Mouse (Mus musculus) limb, embryonic 13.5 days (tissue): Measurements from ENCODE around the gene Usp53. TPM values are rescaled to one million over a fixed set of nuclear protein-coding genes. Genes with fewer than 3 reads are reported as not detected.

Source experiments
- ATAC-seq: fragments of 200-750 bp; cut with Nextera tagmentation; 2 replicates; pipeline ENCODE4 v1.8.0; 2017; ENCODE audit warnings: low read depth, moderate number of reproducible peaks, moderate TSS enrichment; ENCODE audit not compliant: low FRiP score
- H3K27ac ChIP-seq: fragments of 300-500 bp; sonication (generic); 2 replicates; pipeline ENCODE4 v1.5.1; 2015; ENCODE audit warnings: inconsistent platforms, mild to moderate bottlenecking, moderate library complexity
- H3K27me3 ChIP-seq: fragments of 300-500 bp; sonication (generic); 2 replicates; pipeline ENCODE4 v1.6.1; 2015; ENCODE audit warnings: mild to moderate bottlenecking, inconsistent platforms
- H3K36me3 ChIP-seq: fragments of 300-500 bp; sonication (generic); 2 replicates; pipeline ENCODE4 v1.6.1; 2015; ENCODE audit warnings: inconsistent platforms, mild to moderate bottlenecking, moderate library complexity
- H3K4me1 ChIP-seq: fragments of 300-500 bp; sonication (generic); 2 replicates; pipeline ENCODE4 v1.6.1; 2015; ENCODE audit warnings: inconsistent platforms
- H3K4me2 ChIP-seq: fragments of 300-500 bp; sonication (generic); replicated peaks from 2 replicates; pipeline ENCODE4 v1.6.1; 2015; ENCODE audit warnings: inconsistent platforms, mild to moderate bottlenecking, moderate library complexity
- H3K4me3 ChIP-seq: fragments of 300-500 bp; sonication (generic); 2 replicates; pipeline ENCODE4 v1.5.1; 2015; ENCODE audit warnings: moderate library complexity, mild to moderate bottlenecking, inconsistent platforms
- H3K9ac ChIP-seq: fragments of 300-500 bp; sonication (generic); 2 replicates; pipeline ENCODE4 v1.6.1; 2015; ENCODE audit warnings: mild to moderate bottlenecking, inconsistent platforms
- H3K9me3 ChIP-seq: fragments of 300-500 bp; sonication (generic); 2 replicates; pipeline ENCODE4 v1.6.1; 2016; ENCODE audit warnings: inconsistent platforms
- WGBS: fragments of 180-500 bp; shearing (Covaris S2); methylation state at CpG from one replicate; pipeline ENCODE4 v1.1.7; 2015; 5-methylcytosine and 5-hydroxymethylcytosine counted together
- polyA plus RNA-seq: library from polyadenylated mRNA; unstranded; fragments of >200 nt; fragmentation: Nextera tagmentation; extraction: Ambion mirVana; gene quantifications from 2 replicates; pipeline ENCODE4 v1.2.1, GENCODE M21; 2015

The Usp53 gene
- polyA plus RNA-seq, 1 experiment from 2014 or later: 6.7 TPM

DNA sequence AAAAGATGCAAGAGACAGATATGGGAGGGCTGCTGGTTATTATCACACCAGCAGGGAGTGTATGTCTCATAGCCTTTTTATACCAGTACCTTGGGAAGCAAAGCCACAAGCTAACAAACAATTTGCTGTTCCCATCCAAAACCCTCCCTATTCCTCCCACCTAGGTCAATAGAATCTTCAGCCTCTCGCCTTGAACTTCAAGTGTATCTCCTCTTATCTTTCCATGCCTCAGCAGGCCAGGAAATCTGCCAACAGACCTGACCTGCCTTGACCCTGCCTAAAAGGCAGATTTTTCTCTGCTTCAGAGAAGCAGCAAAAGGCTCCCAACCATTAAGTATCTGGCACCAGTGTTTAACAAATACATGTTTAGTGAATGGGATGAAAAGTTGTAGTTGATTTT lies 2.1 kb upstream of the Usp53 start:
- WGBS: 65% methylated on average over 1 of the region's 1 CpGs
- Histone ChIP-seq H3K27ac (no peak overlapping the region), H3K9me3 (no peaks in the 10 kb centered on the region), H3K9ac (no peak overlapping the region), H3K4me1 (peaks cover 10% of the 10 kb centered on the region), H3K4me2 (no peak overlapping the region), H3K36me3 (no peaks in the 10 kb centered on the region), H3K4me3 (no peak overlapping the region), H3K27me3 (no peaks in the 10 kb centered on the region)
- ATAC-seq: no peak

- Histone ChIP-seq H3K27ac (peak overlapping the region; percentile 91; the same call in 1 of the 2 replicates), H3K27me3 (no peaks in the 10 kb centered on the region), H3K36me3 (no peaks in the 10 kb centered on the region), H3K4me2 (peak overlapping the region; percentile 75), H3K9me3 (no peaks in the 10 kb centered on the region), H3K9ac (peak overlapping the region; percentile 91), H3K4me1 (peaks cover 10% of the 10 kb centered on the region), H3K4me3 (peak overlapping the region; percentile 87)
- no peak for ATAC-seq
- WGBS: 12% methylated on average over 13 of the region's 13 CpGs
These were observed 1.1 kb upstream of the Usp53 start for GRCm38 (mm10) chr3:122985183-122985944.

GRCm38 (mm10) chr3:122983849-122984248 lies 461 bp downstream of the Usp53 start:
- Histone ChIP-seq H3K4me3 (peak overlapping the region; percentile 87), H3K27ac (peak overlapping the region; percentile 88), H3K9me3 (no peaks in the 10 kb centered on the region), H3K9ac (peak overlapping the region; percentile 73), H3K4me2 (peak overlapping the region; percentile 75), H3K36me3 (peaks cover 3% of the 10 kb centered on the region; the same call in 1 of the 2 replicates), H3K4me1 (peaks cover 10% of the 10 kb centered on the region), H3K27me3 (no peaks in the 10 kb centered on the region)
- WGBS: under 1% methylated on average over 30 of the region's 30 CpGs
- ATAC-seq: no peak; the same call in none of the 2 replicates

DNA sequence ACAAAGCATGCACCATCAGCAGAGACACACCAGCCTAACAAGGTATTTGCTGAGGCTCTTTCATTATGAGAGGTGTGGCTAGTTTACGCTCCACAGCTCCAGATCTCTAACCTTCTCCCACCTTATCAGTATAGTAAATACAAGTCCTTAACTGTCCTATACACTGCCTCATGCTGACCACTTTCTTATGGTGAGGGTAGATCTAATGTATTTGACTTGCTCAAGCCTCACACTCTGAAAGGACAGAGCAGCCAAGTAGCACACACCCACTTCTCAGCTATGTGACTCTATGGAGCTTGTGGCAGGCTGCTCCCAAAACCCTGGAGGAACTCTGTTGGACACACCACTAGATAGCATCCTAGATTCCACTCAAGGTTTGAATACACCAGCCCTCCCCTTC lies 8.3 kb downstream of the Usp53 start:
- Histone ChIP-seq H3K36me3 (peaks cover 4% of the 10 kb centered on the region; the same call in 1 of the 2 replicates), H3K4me3 (no peak overlapping the region), H3K9ac (no peak overlapping the region), H3K9me3 (no peaks in the 10 kb centered on the region), H3K4me1 (peaks cover 8% of the 10 kb centered on the region), H3K27ac (no peak overlapping the region), H3K27me3 (no peaks in the 10 kb centered on the region), H3K4me2 (no peak overlapping the region)
- ATAC-seq: no peak
- 100% methylated on average over 1 of the region's 1 CpGs for WGBS

- WGBS: 82% methylated on average over 4 of the region's 4 CpGs
- H3K27me3 ChIP-seq: no peaks in the 10 kb centered on the region
- H3K9ac ChIP-seq: no peak overlapping the region
- peaks cover 4% of the 10 kb centered on the region; the same call in 1 of the 2 replicates for H3K36me3 ChIP-seq
- no peak overlapping the region for H3K27ac ChIP-seq
- no peak for ATAC-seq
- no peak overlapping the region for H3K4me3 ChIP-seq
- H3K4me1 ChIP-seq: peaks cover 8% of the 10 kb centered on the region
- no peak overlapping the region for H3K4me2 ChIP-seq
- no peaks in the 10 kb centered on the region for H3K9me3 ChIP-seq
These were observed 8.9 kb downstream of the Usp53 start for GRCm38 (mm10) chr3:122975363-122975762.

DNA sequence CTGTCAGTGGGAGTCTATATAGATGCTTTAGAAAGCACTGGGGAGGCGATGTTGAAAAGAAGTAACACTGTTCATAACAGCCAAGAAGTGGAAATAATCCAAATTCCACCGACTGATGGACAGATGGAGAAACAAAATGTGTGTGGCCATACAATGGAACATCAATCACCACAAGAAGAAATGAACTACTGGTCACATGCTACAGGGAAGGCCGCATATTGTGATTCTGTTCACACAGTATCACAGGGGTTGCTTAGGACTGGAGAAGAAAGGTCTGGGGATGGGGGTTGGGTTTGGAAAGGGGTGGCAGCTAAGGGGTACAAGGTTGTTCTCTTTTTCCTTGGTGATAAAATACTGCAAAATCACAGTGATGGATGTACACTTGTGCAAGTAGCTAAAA lies 9.5 kb downstream of the Usp53 start:
- Histone ChIP-seq H3K9me3 (no peaks in the 10 kb centered on the region), H3K4me1 (peaks cover 8% of the 10 kb centered on the region), H3K36me3 (peaks cover 4% of the 10 kb centered on the region; the same call in 1 of the 2 replicates), H3K4me3 (no peak overlapping the region), H3K4me2 (no peak overlapping the region), H3K9ac (no peak overlapping the region), H3K27me3 (no peaks in the 10 kb centered on the region), H3K27ac (no peak overlapping the region)
- ATAC-seq: no peak
- WGBS: 91% methylated on average over 3 of the region's 3 CpGs

- Histone ChIP-seq H3K4me3 (no peak overlapping the region), H3K9me3 (no peaks in the 10 kb centered on the region), H3K27me3 (no peaks in the 10 kb centered on the region), H3K4me2 (no peak overlapping the region), H3K4me1 (peaks cover 8% of the 10 kb centered on the region), H3K9ac (no peak overlapping the region), H3K36me3 (peaks cover 7% of the 10 kb centered on the region), H3K27ac (no peak overlapping the region)
- WGBS: 36% methylated on average over 3 of the region's 3 CpGs
- ATAC-seq: no peak
These were observed 12.0 kb downstream of the Usp53 start for GRCm38 (mm10) chr3:122972126-122972822.

DNA sequence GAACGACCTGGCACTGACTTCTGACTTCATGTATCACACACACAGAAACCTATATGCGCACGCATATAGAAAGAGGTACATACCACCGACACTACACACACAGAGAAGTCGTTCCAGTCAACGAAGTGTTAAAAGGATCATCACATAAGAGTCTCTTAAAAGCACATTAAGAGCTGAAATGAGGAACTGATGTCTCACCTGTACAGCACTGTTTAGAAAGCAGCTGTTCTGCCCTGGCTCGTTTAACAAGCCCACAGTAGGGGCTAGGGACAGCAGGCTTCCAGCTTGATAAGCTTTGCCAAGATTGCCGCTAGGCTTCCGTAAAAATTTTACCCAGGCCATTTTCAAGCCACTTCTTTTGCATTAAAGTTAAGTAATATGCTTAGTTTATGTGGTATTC lies 15.9 kb downstream of the Usp53 start:
- Histone ChIP-seq H3K27me3 (no peaks in the 10 kb centered on the region), H3K4me3 (no peak overlapping the region)
- WGBS: 75% methylated on average over 9 of the region's 9 CpGs

DNA sequence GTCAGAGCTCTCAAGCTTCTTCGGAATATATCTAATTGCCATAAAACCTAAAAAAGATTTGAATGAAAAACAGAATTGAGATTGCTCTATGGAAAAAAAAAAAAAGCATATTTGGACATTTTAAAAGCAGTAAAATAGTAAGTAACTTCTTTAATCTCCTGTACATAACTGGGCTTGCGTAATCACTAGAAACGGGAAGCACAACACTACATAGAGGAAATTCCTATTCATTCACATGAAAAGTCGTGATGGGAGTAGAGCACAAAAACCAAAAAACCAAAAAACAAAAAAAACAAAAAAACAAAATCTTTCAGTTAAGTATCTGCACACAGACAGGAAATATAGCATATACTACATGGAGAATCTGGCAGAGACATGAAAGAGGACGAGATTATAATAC lies 20.0 kb downstream of the Usp53 start:
- no peaks in the 10 kb centered on the region for H3K4me1 ChIP-seq
- no peaks in the 10 kb centered on the region for H3K27me3 ChIP-seq
- WGBS: 84% methylated on average over 5 of the region's 5 CpGs
- H3K27ac ChIP-seq: no peak overlapping the region
- H3K9me3 ChIP-seq: no peaks in the 10 kb centered on the region
- no peak overlapping the region for H3K4me3 ChIP-seq
- ATAC-seq: no peak
- H3K4me2 ChIP-seq: no peak overlapping the region
- no peak overlapping the region for H3K9ac ChIP-seq
- peaks cover 14% of the 10 kb centered on the region for H3K36me3 ChIP-seq

More for the DNA sequence above, 15.9 kb downstream of the Usp53 start:
- ATAC-seq: no peak
- H3K4me2 ChIP-seq: no peak overlapping the region
- H3K9ac ChIP-seq: no peak overlapping the region
- no peaks in the 10 kb centered on the region for H3K9me3 ChIP-seq
- peaks cover 8% of the 10 kb centered on the region for H3K4me1 ChIP-seq
- H3K27ac ChIP-seq: no peak overlapping the region
- peaks cover 7% of the 10 kb centered on the region for H3K36me3 ChIP-seq

DNA sequence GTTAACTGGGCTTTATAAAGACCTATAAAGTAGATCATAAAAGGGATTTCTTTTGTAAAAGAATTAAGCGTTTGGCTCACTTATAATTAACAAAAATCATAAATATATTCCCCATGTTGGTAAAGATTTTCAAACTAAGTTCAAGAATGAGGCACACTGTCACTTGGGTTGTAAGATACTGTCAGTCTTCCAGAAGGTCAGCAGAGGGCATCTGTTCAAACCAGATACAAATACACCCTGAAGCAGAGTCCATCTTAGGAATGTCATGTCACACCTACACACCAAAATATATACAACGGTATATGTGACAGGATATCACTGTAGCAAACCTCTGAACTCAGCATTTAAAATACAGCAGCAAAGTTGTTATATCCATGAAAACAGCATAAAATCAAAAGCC lies 34.2 kb downstream of the Usp53 start:
- no peak overlapping the region for H3K9ac ChIP-seq
- no peaks in the 10 kb centered on the region for H3K27me3 ChIP-seq
- H3K4me3 ChIP-seq: no peak overlapping the region
- peaks cover 16% of the 10 kb centered on the region for H3K36me3 ChIP-seq
- no peak overlapping the region for H3K4me2 ChIP-seq
- ATAC-seq: no peak
- H3K9me3 ChIP-seq: no peaks in the 10 kb centered on the region
- no peak overlapping the region for H3K27ac ChIP-seq
- 85% methylated on average over 2 of the region's 2 CpGs for WGBS
- H3K4me1 ChIP-seq: no peaks in the 10 kb centered on the region

- H3K36me3 ChIP-seq: peaks cover 5% of the 10 kb centered on the region; the same call in 1 of the 2 replicates
- H3K4me2 ChIP-seq: no peak overlapping the region
- H3K4me1 ChIP-seq: no peaks in the 10 kb centered on the region
- no peak overlapping the region for H3K9ac ChIP-seq
- no peak overlapping the region for H3K4me3 ChIP-seq
- no peak for ATAC-seq
- no peaks in the 10 kb centered on the region for H3K27me3 ChIP-seq
- WGBS: 82% methylated on average over 6 of the region's 6 CpGs
- H3K9me3 ChIP-seq: no peaks in the 10 kb centered on the region
- no peak overlapping the region for H3K27ac ChIP-seq
These were observed 40.9 kb downstream of the Usp53 start for GRCm38 (mm10) chr3:122943387-122943890.

GRCm38 (mm10) chr3:122939215-122939614 lies 45.1 kb downstream of the Usp53 start:
- Histone ChIP-seq H3K4me1 (no peaks in the 10 kb centered on the region), H3K9ac (no peak overlapping the region), H3K9me3 (no peaks in the 10 kb centered on the region), H3K27me3 (no peaks in the 10 kb centered on the region), H3K36me3 (peaks cover 9% of the 10 kb centered on the region), H3K4me2 (no peak overlapping the region), H3K4me3 (no peak overlapping the region), H3K27ac (no peak overlapping the region)
- ATAC-seq: no peak
- 74% methylated on average over 2 of the region's 2 CpGs for WGBS
